Mouse (Mus musculus) stomach, embryonic 16.5 days (tissue): ENCODE measurements around the gene Cdh13. TPM values are rescaled to one million over a fixed set of nuclear protein-coding genes. Genes with fewer than 3 reads are reported as not detected.

Experiments
- ATAC-seq: fragments of 200-750 bp; cut with Nextera tagmentation; 2 replicates; pipeline ENCODE4 v1.8.0; 2017; ENCODE audit warnings: moderate number of reproducible peaks, moderate TSS enrichment; ENCODE audit not compliant: insufficient read depth, low FRiP score
- H3K27ac ChIP-seq: fragments of 300-500 bp; sonication (generic); 2 replicates; pipeline ENCODE4 v1.5.1; 2014; ENCODE audit warnings: low read length
- H3K27me3 ChIP-seq: fragments of 300-500 bp; sonication (generic); 2 replicates; pipeline ENCODE4 v1.6.1; 2014; ENCODE audit warnings: low read length, control low read depth, mixed read lengths; ENCODE audit not compliant: control insufficient read depth, insufficient read depth
- H3K36me3 ChIP-seq: fragments of 300-500 bp; sonication (generic); 2 replicates; pipeline ENCODE4 v1.6.1; 2014; ENCODE audit warnings: low read length; ENCODE audit not compliant: control insufficient read depth, insufficient read depth
- H3K4me1 ChIP-seq: fragments of 300-500 bp; sonication (generic); 2 replicates; pipeline ENCODE4 v1.6.1; 2014; ENCODE audit warnings: low read length, control low read depth, mixed read lengths; ENCODE audit not compliant: control insufficient read depth, insufficient read depth
- H3K4me2 ChIP-seq: fragments of 300-500 bp; sonication (generic); 2 replicates; pipeline ENCODE4 v1.6.1; 2014; ENCODE audit warnings: low read depth, low read length, mixed read lengths
- H3K4me3 ChIP-seq: fragments of 300-500 bp; sonication (generic); replicated peaks from 2 replicates; pipeline ENCODE4 v1.5.1; 2014; ENCODE audit warnings: mild to moderate bottlenecking, low read length
- H3K9ac ChIP-seq: fragments of 300-500 bp; sonication (generic); 2 replicates; pipeline ENCODE4 v1.6.1; 2014; ENCODE audit warnings: low read length
- H3K9me3 ChIP-seq: fragments of 300-500 bp; sonication (generic); replicated peaks from 2 replicates; pipeline ENCODE4 v1.6.1; 2016; ENCODE audit warnings: low read length, control low read depth; ENCODE audit not compliant: control insufficient read depth
- WGBS: fragments of 180-500 bp; shearing (Covaris S2); extraction: QIAGEN DNeasy Blood & Tissue Kit; methylation state at CpG from one replicate; pipeline ENCODE4 v1.1.7; 2014; 5-methylcytosine and 5-hydroxymethylcytosine counted together
- polyA plus RNA-seq: library from polyadenylated mRNA; unstranded; fragments of >200 nt; fragmentation: Nextera tagmentation; extraction: Ambion mirVana; gene quantifications from 2 replicates; pipeline ENCODE4 v1.2.1, GENCODE M21; 2015

Gene Cdh13
- polyA plus RNA-seq, 1 experiment from 2014 or later = 19.9 TPM

DNA sequence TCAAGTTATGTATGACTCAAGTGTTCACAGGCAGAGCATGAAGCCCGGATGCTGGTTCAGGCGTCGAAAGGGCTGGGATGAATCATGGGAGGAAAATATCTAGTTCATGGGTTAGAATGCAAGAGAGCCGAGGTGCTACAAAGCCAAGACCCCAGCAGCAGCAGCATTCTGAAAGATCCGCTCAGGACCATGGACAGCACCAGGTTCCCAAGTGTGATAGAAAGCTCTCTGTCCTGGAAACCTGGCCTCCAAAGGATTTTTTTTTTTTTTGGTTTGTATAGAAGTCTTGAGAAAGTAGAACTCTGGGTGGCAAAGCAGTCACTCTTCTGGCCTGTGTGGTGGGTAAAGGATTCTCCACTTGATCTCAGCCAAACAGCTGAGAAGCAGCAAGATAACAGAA, 880.5 kb downstream of the Cdh13 start:
- no peak overlapping the region for H3K27ac ChIP-seq
- no peak for ATAC-seq
- WGBS = 51% methylated on average over 5 of the region's 5 CpGs
- H3K4me3 ChIP-seq = no peak overlapping the region
- H3K9me3 ChIP-seq = no peaks in the 10 kb centered on the region
- no peak overlapping the region for H3K9ac ChIP-seq
- no peaks in the 10 kb centered on the region for H3K4me1 ChIP-seq
- H3K36me3 ChIP-seq = no peaks in the 10 kb centered on the region
- no peak overlapping the region for H3K4me2 ChIP-seq
- H3K27me3 ChIP-seq = no peaks in the 10 kb centered on the region

DNA sequence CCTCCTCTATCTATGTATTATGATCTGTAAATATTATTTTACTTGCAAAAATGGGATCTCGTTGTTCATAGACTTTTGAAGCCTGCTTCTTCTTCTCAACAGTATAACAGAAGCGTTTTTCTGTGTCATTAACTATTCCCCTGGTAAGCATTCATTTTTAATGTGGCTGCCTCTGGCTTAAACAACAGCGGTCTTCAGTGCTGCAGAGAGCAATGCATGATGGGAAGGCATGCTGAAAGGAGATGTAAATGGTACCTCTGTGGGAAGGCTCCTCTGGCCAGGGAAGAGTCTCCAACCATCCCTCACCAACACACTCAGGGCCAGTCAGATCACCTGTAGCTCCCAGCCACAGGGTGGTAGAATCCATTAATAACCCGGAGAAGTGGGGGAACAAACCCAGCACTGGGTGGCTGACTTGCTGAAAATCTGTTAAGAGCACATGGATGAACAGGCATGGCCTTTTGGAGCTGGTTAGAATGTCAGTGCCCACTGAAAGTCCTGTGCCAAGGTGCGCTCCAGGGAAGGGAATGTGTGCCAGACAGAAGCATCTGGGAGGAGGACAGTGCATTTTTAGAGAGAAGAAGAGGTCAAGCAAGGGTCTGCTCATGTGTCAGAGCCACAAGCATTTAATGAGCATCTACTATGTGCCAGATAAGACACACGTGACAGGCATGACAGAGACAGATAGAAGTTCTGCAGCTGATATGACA, 893.8 kb downstream of the Cdh13 start:
- no peaks in the 10 kb centered on the region for H3K27me3 ChIP-seq
- no peak overlapping the region for H3K9ac ChIP-seq
- no peak overlapping the region for H3K27ac ChIP-seq
- WGBS = 85% methylated on average over 6 of the region's 6 CpGs
- no peaks in the 10 kb centered on the region for H3K36me3 ChIP-seq
- H3K9me3 ChIP-seq = no peaks in the 10 kb centered on the region
- ATAC-seq = no peak
- H3K4me3 ChIP-seq = no peak overlapping the region
- H3K4me1 ChIP-seq = no peaks in the 10 kb centered on the region
- H3K4me2 ChIP-seq = no peak overlapping the region

DNA sequence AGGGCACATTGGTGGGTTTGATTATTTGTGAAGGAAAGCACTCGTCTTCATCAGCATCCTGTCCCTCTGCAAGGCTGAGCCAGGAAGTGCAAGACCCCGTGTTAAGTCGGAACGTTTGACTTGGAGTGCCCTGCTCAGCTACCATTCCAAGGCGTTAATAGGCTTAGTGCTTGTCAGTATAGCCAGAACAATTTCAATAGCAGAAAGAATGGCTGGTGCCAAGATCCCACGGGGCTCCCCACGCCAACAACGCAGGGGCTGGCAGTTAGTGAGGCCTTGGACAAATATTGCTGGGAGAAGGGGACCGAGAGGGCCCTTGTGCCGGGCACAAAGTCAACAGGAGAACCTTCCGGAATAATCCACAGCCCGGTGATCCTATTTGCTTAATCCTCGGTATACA, 897.1 kb downstream of the Cdh13 start:
- no peak for ATAC-seq
- 56% methylated on average over 13 of the region's 13 CpGs for WGBS
- H3K9ac ChIP-seq = no peak overlapping the region
- no peaks in the 10 kb centered on the region for H3K27me3 ChIP-seq
- H3K9me3 ChIP-seq = no peaks in the 10 kb centered on the region
- no peak overlapping the region for H3K4me3 ChIP-seq
- no peaks in the 10 kb centered on the region for H3K4me1 ChIP-seq
- no peak overlapping the region for H3K27ac ChIP-seq
- H3K4me2 ChIP-seq = no peak overlapping the region
- no peaks in the 10 kb centered on the region for H3K36me3 ChIP-seq

DNA sequence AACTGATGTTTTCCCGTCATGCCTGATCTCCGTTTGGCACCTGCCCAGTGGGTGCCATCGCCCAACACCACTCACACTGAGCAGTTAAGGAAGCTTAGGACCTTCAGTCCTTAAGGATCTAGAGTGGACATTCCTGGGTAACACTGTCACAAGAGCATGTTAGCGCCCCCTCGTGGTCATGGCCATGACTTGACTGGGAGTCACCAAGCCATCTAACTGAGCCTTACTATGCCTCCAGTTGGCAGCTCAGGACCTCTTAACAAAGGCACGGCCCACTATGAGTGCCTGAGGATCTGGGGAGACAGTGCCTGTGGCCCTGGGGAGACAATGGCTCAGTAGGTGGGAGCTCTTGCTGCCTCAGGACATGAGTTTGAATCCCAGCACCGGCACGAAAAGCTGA, 912.2 kb downstream of the Cdh13 start:
- Histone ChIP-seq H3K9me3 (no peaks in the 10 kb centered on the region; the same call in 1 of the 2 replicates), H3K36me3 (no peaks in the 10 kb centered on the region), H3K4me3 (no peak overlapping the region), H3K4me1 (no peaks in the 10 kb centered on the region), H3K4me2 (no peak overlapping the region), H3K9ac (no peak overlapping the region), H3K27ac (no peak overlapping the region), H3K27me3 (no peaks in the 10 kb centered on the region)
- ATAC-seq = no peak
- WGBS = 65% methylated on average over 8 of the region's 8 CpGs

DNA sequence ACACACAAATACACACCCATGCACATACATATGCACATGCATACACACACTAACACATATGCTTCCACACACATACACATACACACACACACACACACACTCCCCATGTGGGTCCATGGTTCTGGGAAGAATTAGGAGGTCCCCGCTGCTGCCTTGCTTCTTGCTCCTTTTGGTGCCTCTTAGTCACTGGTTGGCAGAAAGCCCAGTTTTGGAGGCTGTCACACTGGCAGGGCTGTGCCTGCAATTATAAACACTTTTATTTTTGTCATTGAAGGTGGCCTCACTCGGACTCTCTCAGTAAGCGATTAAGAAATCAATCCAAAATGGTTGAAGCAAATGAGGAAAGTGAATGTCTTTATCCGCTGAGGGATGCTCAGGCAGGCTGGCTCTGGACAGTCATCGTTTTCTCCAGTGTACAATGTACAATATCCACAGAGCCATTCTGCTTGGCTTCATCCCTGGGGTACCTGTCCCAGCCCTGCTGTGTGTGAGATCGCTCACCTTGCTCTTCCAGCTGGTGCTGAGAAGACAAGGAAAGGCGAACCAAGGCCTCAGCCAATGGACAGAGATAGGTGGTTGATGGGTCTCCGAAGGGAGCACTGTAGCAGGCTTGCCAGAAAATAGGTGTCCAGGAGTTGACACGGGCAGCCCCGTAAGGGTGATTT, 913.1 kb downstream of the Cdh13 start:
- Histone ChIP-seq H3K36me3 (no peaks in the 10 kb centered on the region), H3K9me3 (no peaks in the 10 kb centered on the region; the same call in 1 of the 2 replicates), H3K9ac (no peak overlapping the region), H3K4me1 (no peaks in the 10 kb centered on the region), H3K27me3 (no peaks in the 10 kb centered on the region), H3K27ac (no peak overlapping the region), H3K4me3 (no peak overlapping the region), H3K4me2 (no peak overlapping the region)
- 76% methylated on average over 10 of the region's 10 CpGs for WGBS
- no peak for ATAC-seq

DNA sequence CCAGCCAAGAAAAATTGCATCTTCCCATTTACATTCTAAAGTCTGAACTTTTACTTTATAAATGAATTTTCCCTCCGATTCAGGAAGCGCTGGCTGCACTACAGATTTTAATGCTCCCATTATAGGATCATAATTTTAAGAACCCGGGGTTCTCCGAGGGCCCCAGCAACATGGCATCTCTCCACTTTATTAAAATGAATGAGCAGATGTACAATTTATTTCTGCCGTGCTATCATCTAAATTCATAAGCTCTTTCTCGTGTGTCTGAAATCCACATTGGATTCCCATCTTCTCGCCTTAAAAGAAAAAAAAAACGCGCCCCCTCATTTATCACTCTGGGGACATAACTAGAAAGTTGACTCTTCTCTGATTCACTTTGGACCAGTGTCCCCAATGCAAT, 925.0 kb downstream of the Cdh13 start:
- Histone ChIP-seq H3K36me3 (no peaks in the 10 kb centered on the region), H3K4me3 (no peak overlapping the region), H3K4me1 (no peaks in the 10 kb centered on the region), H3K27ac (no peak overlapping the region), H3K4me2 (no peak overlapping the region), H3K9ac (no peak overlapping the region), H3K9me3 (peaks cover 4% of the 10 kb centered on the region), H3K27me3 (no peaks in the 10 kb centered on the region)
- WGBS = 82% methylated on average over 9 of the region's 9 CpGs
- ATAC-seq = no peak

DNA sequence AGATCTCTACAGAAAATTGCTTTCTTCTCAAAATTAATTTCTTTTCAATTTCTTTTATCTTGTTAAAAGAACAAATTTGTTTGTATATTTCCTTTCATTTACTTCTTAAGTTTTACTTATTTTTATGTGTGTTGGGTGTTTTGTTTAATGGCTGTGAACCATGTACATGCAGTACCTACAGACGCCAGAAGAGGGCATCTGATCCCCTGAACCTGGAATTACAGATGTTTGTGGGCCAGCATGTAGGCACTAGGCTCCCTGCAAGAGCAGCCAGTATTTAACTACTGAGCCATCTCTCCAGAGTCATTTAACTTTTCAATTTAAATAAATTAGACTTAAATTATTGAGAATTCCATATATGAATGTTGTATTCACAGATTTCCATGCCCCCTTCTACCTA, 941.0 kb downstream of the Cdh13 start:
- no peak for ATAC-seq
- no peaks in the 10 kb centered on the region for H3K36me3 ChIP-seq
- H3K4me1 ChIP-seq = no peaks in the 10 kb centered on the region
- H3K9me3 ChIP-seq = no peaks in the 10 kb centered on the region
- WGBS = 0% methylated on average over 1 of the region's 1 CpGs
- H3K4me2 ChIP-seq = no peak overlapping the region
- no peak overlapping the region for H3K9ac ChIP-seq
- H3K27ac ChIP-seq = no peak overlapping the region
- no peaks in the 10 kb centered on the region for H3K27me3 ChIP-seq
- no peak overlapping the region for H3K4me3 ChIP-seq

DNA sequence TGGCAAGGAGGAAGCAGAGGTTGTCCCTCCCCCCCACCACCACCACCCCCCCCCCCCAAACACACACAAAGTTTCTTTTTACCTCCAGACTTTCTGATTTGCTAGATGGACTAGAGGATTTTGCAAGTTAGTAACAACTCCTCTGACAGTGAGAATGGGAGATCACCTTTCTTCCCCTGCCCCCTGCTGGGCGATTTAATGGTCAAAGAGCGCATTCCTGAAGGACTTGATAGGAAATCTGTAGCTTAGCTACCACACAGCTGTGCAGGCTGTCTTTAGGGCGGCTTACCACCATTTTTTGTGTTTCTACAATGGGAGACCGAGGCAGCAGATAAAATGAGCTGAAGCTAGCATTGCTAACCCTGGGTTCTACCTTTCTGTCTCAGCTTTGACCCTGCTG, 961.6 kb downstream of the Cdh13 start:
- Histone ChIP-seq H3K27ac (no peak overlapping the region), H3K4me1 (no peaks in the 10 kb centered on the region), H3K4me3 (no peak overlapping the region), H3K9ac (no peak overlapping the region), H3K4me2 (no peak overlapping the region), H3K27me3 (no peaks in the 10 kb centered on the region), H3K36me3 (no peaks in the 10 kb centered on the region), H3K9me3 (no peaks in the 10 kb centered on the region)
- ATAC-seq = no peak
- WGBS = 62% methylated on average over 4 of the region's 4 CpGs

DNA sequence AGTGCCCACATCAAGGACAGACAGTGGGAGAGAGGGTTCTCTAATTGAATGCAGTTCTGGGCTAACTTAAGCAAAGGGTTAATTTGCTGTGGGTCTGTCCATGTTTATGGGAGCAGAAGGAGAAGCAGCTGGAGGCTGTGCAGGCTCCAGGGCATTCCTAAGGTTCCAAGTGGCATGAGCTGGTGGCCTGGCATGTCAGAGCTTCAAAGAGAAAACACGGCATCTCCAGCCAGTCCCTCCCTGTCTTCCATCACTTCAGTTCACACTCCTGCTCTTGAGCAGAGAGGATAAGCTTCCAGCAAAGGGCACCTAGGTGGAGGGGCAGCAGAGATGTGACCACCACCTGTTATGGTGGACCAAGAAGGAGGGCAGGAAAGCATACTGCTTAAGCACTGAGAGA, 962.1 kb downstream of the Cdh13 start:
- ATAC-seq = no peak
- no peak overlapping the region for H3K4me2 ChIP-seq
- H3K4me1 ChIP-seq = no peaks in the 10 kb centered on the region
- no peak overlapping the region for H3K27ac ChIP-seq
- H3K27me3 ChIP-seq = no peaks in the 10 kb centered on the region
- 58% methylated on average over 1 of the region's 1 CpGs for WGBS
- no peaks in the 10 kb centered on the region for H3K9me3 ChIP-seq
- H3K4me3 ChIP-seq = no peak overlapping the region
- no peak overlapping the region for H3K9ac ChIP-seq
- H3K36me3 ChIP-seq = no peaks in the 10 kb centered on the region
